Mouse (Mus musculus): ENCODE data around the gene Kcnq1.

Gene Kcnq1

GRCm38 (mm10) chr7:143412606-143413005 is 306.4 kb downstream of the Kcnq1 start:
- DNase-seq (ENCODE audit: low read depth, low spot score) = no peak

- DNase-seq (ENCODE audit: low read depth, low spot score) = no peak
Measured at GRCm38 (mm10) chr7:143415070-143415469, 308.9 kb downstream of the Kcnq1 start.

GRCm38 (mm10) chr7:143416406-143416805 is 310.2 kb downstream of the Kcnq1 start:
- no peak for DNase-seq (ENCODE audit: low read depth, low spot score)

GRCm38 (mm10) chr7:143417875-143418274 is 311.7 kb downstream of the Kcnq1 start:
- DNase-seq (ENCODE audit: low read depth, low spot score) = no peak

GRCm38 (mm10) chr7:143419585-143420160 is 313.5 kb downstream of the Kcnq1 start:
- no peak for DNase-seq (ENCODE audit: low read depth, low spot score)

- DNase-seq (ENCODE audit: low read depth, low spot score) = no peak
Measured at GRCm38 (mm10) chr7:143428142-143428813, 322.1 kb downstream of the Kcnq1 start.

- no peak for DNase-seq (ENCODE audit: low read depth, low spot score)
Measured at GRCm38 (mm10) chr7:143428814-143429499, 322.8 kb downstream of the Kcnq1 start.

- no peak for DNase-seq (ENCODE audit: low read depth, low spot score)
Measured at GRCm38 (mm10) chr7:143432631-143433030, 326.5 kb downstream of the Kcnq1 start.

GRCm38 (mm10) chr7:143433331-143433730 is 327.2 kb downstream of the Kcnq1 start:
- DNase-seq (ENCODE audit: low read depth, low spot score) = no peak

GRCm38 (mm10) chr7:143437231-143437893 is 331.2 kb downstream of the Kcnq1 start:
- DNase-seq (ENCODE audit: low read depth, low spot score) = no peak

GRCm38 (mm10) chr7:143437894-143438581 is 331.9 kb downstream of the Kcnq1 start:
- DNase-seq (ENCODE audit: low read depth, low spot score) = no peak

GRCm38 (mm10) chr7:143438965-143439364 is 332.8 kb downstream of the Kcnq1 start:
- DNase-seq (ENCODE audit: low read depth, low spot score) = no peak

- no peak for DNase-seq (ENCODE audit: low read depth, low spot score)
Measured at GRCm38 (mm10) chr7:143444580-143444954, 338.4 kb downstream of the Kcnq1 start.

- no peak for DNase-seq (ENCODE audit: low read depth, low spot score)
Measured at GRCm38 (mm10) chr7:143444955-143445648, 338.9 kb downstream of the Kcnq1 start.

GRCm38 (mm10) chr7:143445651-143446460 is 339.7 kb downstream of the Kcnq1 start:
- no peak for DNase-seq (ENCODE audit: low read depth, low spot score)

- DNase-seq (ENCODE audit: low read depth, low spot score) = no peak
Measured at GRCm38 (mm10) chr7:143447130-143447529, 341.0 kb downstream of the Kcnq1 start.

- DNase-seq (ENCODE audit: low read depth, low spot score) = no peak
Measured at GRCm38 (mm10) chr7:143458963-143459331, 352.8 kb downstream of the Kcnq1 start.

GRCm38 (mm10) chr7:143459332-143460211 is 353.4 kb downstream of the Kcnq1 start:
- no peak for DNase-seq (ENCODE audit: low read depth, low spot score)

- no peak for DNase-seq (ENCODE audit: low read depth, low spot score)
Measured at GRCm38 (mm10) chr7:143460217-143460834, 354.2 kb downstream of the Kcnq1 start.

All from brain, embryonic 18.5 days (tissue).